ENCODE assay signal across 9 mouse cellular contexts in genomic region chr11:78435776-78436349, GRCm38 (mm10). TPM values are rescaled to one million over a fixed set of nuclear protein-coding genes. Genes with fewer than 3 reads are reported as not detected.
DNase-seq lines count a peak whose midpoint lies in the region; ATAC-seq lines count a peak whose summit lies in the region.
"Had no signal": no experiment of that assay in that cellular context is flagged by ENCODE, and none has a peak within 500 bp of the region (broad histone marks: within the 10 kb centered on the region; RNA-seq: fewer than 3 reads in every experiment).

No protein-coding gene starts in this region.

- DNase-seq in midbrain, embryonic 10.5 days (ENCODE audit: low spot score): peak; percentile 77
- peak; percentile 92 for DNase-seq in R1 (ENCODE audit: low read depth, low spot score)
- peak; percentile 9 to 65 for DNase-seq in thymus, postnatal 10 days (ENCODE audit: low spot score in 2 of 2)
- DNase-seq in right cerebral cortex, postnatal 36 days (ENCODE audit: low spot score in 2 of 2): no peak

- H3K27me3 ChIP-seq in midbrain, embryonic 10.5 days (ENCODE audit: low read depth, poor library complexity, severe bottlenecking): no peaks in the 10 kb centered on the region
- no peaks in the 10 kb centered on the region for H3K27me3 ChIP-seq in midbrain, embryonic 16.5 days (ENCODE audit: control insufficient read depth, insufficient read depth, low read depth, low read length)
- H3K27me3 ChIP-seq in embryonic facial prominence, embryonic 12.5 days: no peaks in the 10 kb centered on the region
- no peaks in the 10 kb centered on the region for H3K27me3 ChIP-seq in kidney, embryonic 16.5 days (ENCODE audit: insufficient read depth, low read length)

- no peak overlapping the region for H3K9ac ChIP-seq in midbrain, embryonic 16.5 days (ENCODE audit: low read depth, low read length)
- H3K9ac ChIP-seq in embryonic facial prominence, embryonic 12.5 days: no peak overlapping the region
- peak overlapping the region; percentile 11; the same call in 1 of the 2 replicates for H3K9ac ChIP-seq in kidney, embryonic 16.5 days (replicated peaks; ENCODE audit: low read length)

- peak overlapping the region; percentile 70 for H3K27ac ChIP-seq in midbrain, embryonic 10.5 days (replicated peaks)
- H3K27ac ChIP-seq in midbrain, embryonic 16.5 days (ENCODE audit: low read length): no peak overlapping the region
- 0 out of 2 replicates have a peak overlapping the region, but pooled peaks have one; percentile 46 for H3K27ac ChIP-seq in embryonic facial prominence, embryonic 12.5 days
- H3K27ac ChIP-seq in kidney, embryonic 16.5 days (ENCODE audit: low read length): peak overlapping the region; percentile 88

- peaks cover 10% of the 10 kb centered on the region for H3K4me1 ChIP-seq in midbrain, embryonic 10.5 days
- no peaks in the 10 kb centered on the region for H3K4me1 ChIP-seq in midbrain, embryonic 16.5 days (ENCODE audit: control insufficient read depth, insufficient read depth, low read length)
- H3K4me1 ChIP-seq in embryonic facial prominence, embryonic 12.5 days: peaks cover 10% of the 10 kb centered on the region
- peaks cover 21% of the 10 kb centered on the region for H3K4me1 ChIP-seq in kidney, embryonic 16.5 days (ENCODE audit: insufficient read depth, low read length)

- H3K4me3 ChIP-seq in midbrain, embryonic 10.5 days: peak overlapping the region; percentile 31
- H3K4me3 ChIP-seq in midbrain, embryonic 16.5 days (ENCODE audit: low read depth, low read length): no peak overlapping the region
- H3K4me3 ChIP-seq in embryonic facial prominence, embryonic 12.5 days: no peak overlapping the region
- peak overlapping the region; percentile 6; the same call in 1 of the 2 replicates for H3K4me3 ChIP-seq in kidney, embryonic 16.5 days (ENCODE audit: low read length)

- 8% methylated on average over 19 of the region's 19 CpGs for WGBS in midbrain, embryonic 10.5 days
- WGBS in midbrain, embryonic 16.5 days: 7% methylated on average over 19 of the region's 19 CpGs
- 4% methylated on average over 19 of the region's 19 CpGs for WGBS in embryonic facial prominence, embryonic 12.5 days
- 3% methylated on average over 19 of the region's 19 CpGs for WGBS in kidney, embryonic 16.5 days

- no peak overlapping the region for H3K4me2 ChIP-seq in midbrain, embryonic 16.5 days (ENCODE audit: low read length)
- peak overlapping the region; percentile 26 for H3K4me2 ChIP-seq in embryonic facial prominence, embryonic 12.5 days (replicated peaks)
- H3K4me2 ChIP-seq in kidney, embryonic 16.5 days (replicated peaks; ENCODE audit: low read depth, low read length): peak overlapping the region; percentile 38

- H3K9me3 ChIP-seq in midbrain, embryonic 10.5 days (replicated peaks): no peaks in the 10 kb centered on the region
- H3K9me3 ChIP-seq in midbrain, embryonic 16.5 days (replicated peaks; ENCODE audit: control insufficient read depth, low read length, poor library complexity, severe bottlenecking): no peaks in the 10 kb centered on the region
- H3K9me3 ChIP-seq in embryonic facial prominence, embryonic 12.5 days: no peaks in the 10 kb centered on the region
- H3K9me3 ChIP-seq in kidney, embryonic 16.5 days (ENCODE audit: low read length): no peaks in the 10 kb centered on the region

- H3K36me3 ChIP-seq in midbrain, embryonic 10.5 days: no peaks in the 10 kb centered on the region
- no peaks in the 10 kb centered on the region for H3K36me3 ChIP-seq in midbrain, embryonic 16.5 days (ENCODE audit: control insufficient read depth, insufficient read depth, low read length)
- no peaks in the 10 kb centered on the region for H3K36me3 ChIP-seq in embryonic facial prominence, embryonic 12.5 days
- no peaks in the 10 kb centered on the region for H3K36me3 ChIP-seq in kidney, embryonic 16.5 days (ENCODE audit: insufficient read depth, low read length)

- no peak for ATAC-seq in midbrain, embryonic 16.5 days
- no peak for ATAC-seq in embryonic facial prominence, embryonic 12.5 days (ENCODE audit: insufficient number of reproducible peaks, insufficient read depth, low FRiP score, low TSS enrichment)
- ATAC-seq in kidney, embryonic 16.5 days (ENCODE audit: low FRiP score, low TSS enrichment): peak; percentile 92
- ATAC-seq in megakaryocyte, adult 5-6 weeks (ENCODE audit: poor library complexity, severe bottlenecking): peak; percentile 57

RNA-seq across cellular contexts. Expression of gene Slc13a2, which starts 13.8 kb away (rescaled TPM):
- not detected in 2 replicates for polyA plus RNA-seq in midbrain, embryonic 10.5 days (2016; fragmentation: Nextera tagmentation; extraction: Ambion mirVana)
- not detected in 2 replicates for polyA plus RNA-seq in midbrain, embryonic 16.5 days (2015; fragmentation: Nextera tagmentation; extraction: Ambion mirVana)
- polyA plus RNA-seq in embryonic facial prominence, embryonic 12.5 days (2016; fragmentation: Nextera tagmentation; extraction: Ambion mirVana): not detected in 2 replicates
- polyA plus RNA-seq in kidney, embryonic 16.5 days (2015; fragmentation: Nextera tagmentation; extraction: Ambion mirVana): 2.2 and 2.4 TPM in 2 replicates
- 0.51 TPM in 1 of 2 replicates, not detected in the other for total RNA-seq in megakaryocyte, adult 5-6 weeks (2015)
- total RNA-seq in megakaryocyte, adult 5-6 weeks (2017): not detected in 2 replicates
- total RNA-seq: heart, postnatal 10 days had no signal

RNA-seq across cellular contexts. Expression of gene Slc46a1, which starts 29.6 kb away (rescaled TPM):
- polyA plus RNA-seq in midbrain, embryonic 10.5 days (2016; fragmentation: Nextera tagmentation; extraction: Ambion mirVana): 23.2 and 27.1 TPM in 2 replicates
- 23.0 and 25.6 TPM in 2 replicates for polyA plus RNA-seq in midbrain, embryonic 16.5 days (2015; fragmentation: Nextera tagmentation; extraction: Ambion mirVana)
- polyA plus RNA-seq in embryonic facial prominence, embryonic 12.5 days (2016; fragmentation: Nextera tagmentation; extraction: Ambion mirVana): 15.4 and 15.5 TPM in 2 replicates
- 24.7 and 24.9 TPM in 2 replicates for polyA plus RNA-seq in kidney, embryonic 16.5 days (2015; fragmentation: Nextera tagmentation; extraction: Ambion mirVana)
- 0.46 TPM in 1 of 2 replicates, not detected in the other for total RNA-seq in megakaryocyte, adult 5-6 weeks (2015)
- total RNA-seq in megakaryocyte, adult 5-6 weeks (2017): 0.33 and 0.77 TPM in 2 replicates

RNA-seq across cellular contexts. Expression of gene Foxn1, which starts 49.5 kb away (rescaled TPM):
- polyA plus RNA-seq in midbrain, embryonic 10.5 days (2016; fragmentation: Nextera tagmentation; extraction: Ambion mirVana): not detected in 2 replicates
- not detected in 2 replicates for polyA plus RNA-seq in midbrain, embryonic 16.5 days (2015; fragmentation: Nextera tagmentation; extraction: Ambion mirVana)
- polyA plus RNA-seq in embryonic facial prominence, embryonic 12.5 days (2016; fragmentation: Nextera tagmentation; extraction: Ambion mirVana): 0.09 and 0.18 TPM in 2 replicates
- polyA plus RNA-seq in kidney, embryonic 16.5 days (2015; fragmentation: Nextera tagmentation; extraction: Ambion mirVana): 0.05 TPM in 1 of 2 replicates, not detected in the other
- not detected in 2 replicates for total RNA-seq in megakaryocyte, adult 5-6 weeks (2015)
- total RNA-seq in megakaryocyte, adult 5-6 weeks (2017): not detected in 2 replicates
- total RNA-seq: heart, postnatal 10 days had no signal

Comparison
In these comparisons a context has a peak if more than half of its experiments do, and no peak if none do; other contexts are left out.
1. H3K4me3 ChIP-seq: peak in midbrain, embryonic 10.5 days (single experiment) and kidney, embryonic 16.5 days (single experiment); none in midbrain, embryonic 16.5 days (single experiment) and embryonic facial prominence, embryonic 12.5 days (single experiment).
2. DNase-seq: peak in midbrain, embryonic 10.5 days (single experiment), R1 (single experiment) and thymus, postnatal 10 days (2 of 2); none in right cerebral cortex, postnatal 36 days (0 of 2).
3. ATAC-seq: peak in kidney, embryonic 16.5 days (single experiment) and megakaryocyte, adult 5-6 weeks (single experiment); none in midbrain, embryonic 16.5 days (single experiment) and embryonic facial prominence, embryonic 12.5 days (single experiment).